Mouse (Mus musculus): ENCODE data around the gene Large1. TPM values are rescaled to one million over a fixed set of nuclear protein-coding genes. Genes with fewer than 3 reads are reported as not detected.

Large1 gene
- polyA plus RNA-seq, 1 experiment from 2014 or later: 12.5 TPM

- no peak for DNase-seq (ENCODE audit: low spot score)
- Histone ChIP-seq H3K27ac (replicated peaks; ENCODE audit: low read depth, low read length) (no peak overlapping the region), H3K9ac (ENCODE audit: low read depth, low read length) (no peak overlapping the region), H3K9me3 (ENCODE audit: control insufficient read depth, low read length) (no peaks in the 10 kb centered on the region), H3K4me3 (ENCODE audit: low read depth, low read length) (no peak overlapping the region), H3K27me3 (replicated peaks; ENCODE audit: control insufficient read depth, insufficient read depth, low read length) (no peaks in the 10 kb centered on the region), H3K4me2 (ENCODE audit: low read depth, low read length) (no peak overlapping the region), H3K36me3 (ENCODE audit: control insufficient read depth, insufficient read depth, low read length) (no peaks in the 10 kb centered on the region), H3K4me1 (ENCODE audit: control insufficient read depth, insufficient read depth, low read length) (no peaks in the 10 kb centered on the region)
- WGBS: 96% methylated on average over 1 of the region's 1 CpGs
- ATAC-seq (ENCODE audit: low read depth): no peak
These were observed 119.1 kb downstream of the Large1 start for GRCm38 (mm10) chr8:73234209-73234608.

GRCm38 (mm10) chr8:73233358-73234041 lies 119.8 kb downstream of the Large1 start:
- ATAC-seq (ENCODE audit: low read depth) (no peak), DNase-seq (ENCODE audit: low spot score) (peak; percentile 69)
- 54% methylated on average over 6 of the region's 6 CpGs for WGBS
- H3K4me2 ChIP-seq (ENCODE audit: low read depth, low read length): no peak overlapping the region
- H3K4me1 ChIP-seq (ENCODE audit: control insufficient read depth, insufficient read depth, low read length): no peaks in the 10 kb centered on the region
- H3K9ac ChIP-seq (ENCODE audit: low read depth, low read length): no peak overlapping the region
- H3K9me3 ChIP-seq (ENCODE audit: control insufficient read depth, low read length): no peaks in the 10 kb centered on the region
- no peak overlapping the region for H3K4me3 ChIP-seq (ENCODE audit: low read depth, low read length)
- no peaks in the 10 kb centered on the region for H3K27me3 ChIP-seq (replicated peaks; ENCODE audit: control insufficient read depth, insufficient read depth, low read length)
- H3K27ac ChIP-seq (replicated peaks; ENCODE audit: low read depth, low read length): no peak overlapping the region
- H3K36me3 ChIP-seq (ENCODE audit: control insufficient read depth, insufficient read depth, low read length): no peaks in the 10 kb centered on the region

- Histone ChIP-seq H3K9me3 (ENCODE audit: control insufficient read depth, low read length) (no peaks in the 10 kb centered on the region), H3K9ac (ENCODE audit: low read depth, low read length) (no peak overlapping the region), H3K4me3 (ENCODE audit: low read depth, low read length) (no peak overlapping the region), H3K4me1 (ENCODE audit: control insufficient read depth, insufficient read depth, low read length) (no peaks in the 10 kb centered on the region), H3K27me3 (replicated peaks; ENCODE audit: control insufficient read depth, insufficient read depth, low read length) (no peaks in the 10 kb centered on the region), H3K36me3 (ENCODE audit: control insufficient read depth, insufficient read depth, low read length) (no peaks in the 10 kb centered on the region), H3K27ac (replicated peaks; ENCODE audit: low read depth, low read length) (no peak overlapping the region), H3K4me2 (ENCODE audit: low read depth, low read length) (no peak overlapping the region)
- DNase-seq (ENCODE audit: low spot score) (no peak), ATAC-seq (ENCODE audit: low read depth) (no peak)
- 85% methylated on average over 3 of the region's 3 CpGs for WGBS
These were observed 126.5 kb downstream of the Large1 start for GRCm38 (mm10) chr8:73226841-73227240.

- Histone ChIP-seq H3K4me2 (ENCODE audit: low read depth, low read length) (no peak overlapping the region), H3K27me3 (replicated peaks; ENCODE audit: control insufficient read depth, insufficient read depth, low read length) (no peaks in the 10 kb centered on the region), H3K4me1 (ENCODE audit: control insufficient read depth, insufficient read depth, low read length) (no peaks in the 10 kb centered on the region), H3K4me3 (ENCODE audit: low read depth, low read length) (no peak overlapping the region), H3K36me3 (ENCODE audit: control insufficient read depth, insufficient read depth, low read length) (no peaks in the 10 kb centered on the region), H3K9ac (ENCODE audit: low read depth, low read length) (no peak overlapping the region), H3K27ac (replicated peaks; ENCODE audit: low read depth, low read length) (no peak overlapping the region), H3K9me3 (ENCODE audit: control insufficient read depth, low read length) (no peaks in the 10 kb centered on the region)
- WGBS: 56% methylated on average over 2 of the region's 2 CpGs
- ATAC-seq (ENCODE audit: low read depth) (no peak), DNase-seq (ENCODE audit: low spot score) (no peak)
These were observed 127.7 kb downstream of the Large1 start for GRCm38 (mm10) chr8:73225654-73226053.

- H3K36me3 ChIP-seq (ENCODE audit: control insufficient read depth, insufficient read depth, low read length): no peaks in the 10 kb centered on the region
- 81% methylated on average over 6 of the region's 6 CpGs for WGBS
- no peaks in the 10 kb centered on the region for H3K9me3 ChIP-seq (ENCODE audit: control insufficient read depth, low read length)
- H3K9ac ChIP-seq (ENCODE audit: low read depth, low read length): no peak overlapping the region
- no peak overlapping the region for H3K27ac ChIP-seq (replicated peaks; ENCODE audit: low read depth, low read length)
- DNase-seq (ENCODE audit: low spot score) (no peak), ATAC-seq (ENCODE audit: low read depth) (no peak)
- H3K27me3 ChIP-seq (replicated peaks; ENCODE audit: control insufficient read depth, insufficient read depth, low read length): no peaks in the 10 kb centered on the region
- no peak overlapping the region for H3K4me3 ChIP-seq (ENCODE audit: low read depth, low read length)
- H3K4me2 ChIP-seq (ENCODE audit: low read depth, low read length): no peak overlapping the region
- no peaks in the 10 kb centered on the region for H3K4me1 ChIP-seq (ENCODE audit: control insufficient read depth, insufficient read depth, low read length)
These were observed 134.0 kb downstream of the Large1 start for GRCm38 (mm10) chr8:73219178-73219811.

GRCm38 (mm10) chr8:73206831-73207230 lies 146.5 kb downstream of the Large1 start:
- ATAC-seq (ENCODE audit: low read depth): no peak
- Histone ChIP-seq H3K27me3 (replicated peaks; ENCODE audit: control insufficient read depth, insufficient read depth, low read length) (no peaks in the 10 kb centered on the region), H3K9ac (ENCODE audit: low read depth, low read length) (no peak overlapping the region), H3K4me3 (ENCODE audit: low read depth, low read length) (no peak overlapping the region), H3K36me3 (ENCODE audit: control insufficient read depth, insufficient read depth, low read length) (no peaks in the 10 kb centered on the region), H3K4me1 (ENCODE audit: control insufficient read depth, insufficient read depth, low read length) (no peaks in the 10 kb centered on the region), H3K27ac (replicated peaks; ENCODE audit: low read depth, low read length) (no peak overlapping the region), H3K9me3 (ENCODE audit: control insufficient read depth, low read length) (no peaks in the 10 kb centered on the region), H3K4me2 (ENCODE audit: low read depth, low read length) (no peak overlapping the region)
- peak; percentile 63 for DNase-seq (ENCODE audit: low spot score)

- Histone ChIP-seq H3K4me1 (ENCODE audit: control insufficient read depth, insufficient read depth, low read length) (no peaks in the 10 kb centered on the region), H3K9ac (ENCODE audit: low read depth, low read length) (no peak overlapping the region), H3K27ac (replicated peaks; ENCODE audit: low read depth, low read length) (no peak overlapping the region), H3K27me3 (replicated peaks; ENCODE audit: control insufficient read depth, insufficient read depth, low read length) (no peaks in the 10 kb centered on the region), H3K9me3 (ENCODE audit: control insufficient read depth, low read length) (no peaks in the 10 kb centered on the region), H3K4me3 (ENCODE audit: low read depth, low read length) (no peak overlapping the region), H3K4me2 (ENCODE audit: low read depth, low read length) (no peak overlapping the region), H3K36me3 (ENCODE audit: control insufficient read depth, insufficient read depth, low read length) (no peaks in the 10 kb centered on the region)
- no peak for DNase-seq (ENCODE audit: low spot score)
- 84% methylated on average over 2 of the region's 2 CpGs for WGBS
- ATAC-seq (ENCODE audit: low read depth): no peak
These were observed 151.5 kb downstream of the Large1 start for GRCm38 (mm10) chr8:73201854-73202253.

GRCm38 (mm10) chr8:73197714-73198113 lies 155.6 kb downstream of the Large1 start:
- DNase-seq (ENCODE audit: low spot score) (no peak), ATAC-seq (ENCODE audit: low read depth) (no peak)
- no peak overlapping the region for H3K4me2 ChIP-seq (ENCODE audit: low read depth, low read length)
- no peaks in the 10 kb centered on the region for H3K9me3 ChIP-seq (ENCODE audit: control insufficient read depth, low read length)
- no peaks in the 10 kb centered on the region for H3K36me3 ChIP-seq (ENCODE audit: control insufficient read depth, insufficient read depth, low read length)
- no peaks in the 10 kb centered on the region for H3K27me3 ChIP-seq (replicated peaks; ENCODE audit: control insufficient read depth, insufficient read depth, low read length)
- H3K27ac ChIP-seq (replicated peaks; ENCODE audit: low read depth, low read length): no peak overlapping the region
- H3K4me1 ChIP-seq (ENCODE audit: control insufficient read depth, insufficient read depth, low read length): no peaks in the 10 kb centered on the region
- H3K4me3 ChIP-seq (ENCODE audit: low read depth, low read length): no peak overlapping the region
- H3K9ac ChIP-seq (ENCODE audit: low read depth, low read length): no peak overlapping the region
- 97% methylated on average over 1 of the region's 1 CpGs for WGBS

- Histone ChIP-seq H3K4me1 (ENCODE audit: control insufficient read depth, insufficient read depth, low read length) (no peaks in the 10 kb centered on the region), H3K9me3 (ENCODE audit: control insufficient read depth, low read length) (no peaks in the 10 kb centered on the region), H3K27ac (replicated peaks; ENCODE audit: low read depth, low read length) (no peak overlapping the region), H3K9ac (ENCODE audit: low read depth, low read length) (no peak overlapping the region), H3K4me3 (ENCODE audit: low read depth, low read length) (no peak overlapping the region), H3K4me2 (ENCODE audit: low read depth, low read length) (no peak overlapping the region), H3K36me3 (ENCODE audit: control insufficient read depth, insufficient read depth, low read length) (no peaks in the 10 kb centered on the region), H3K27me3 (replicated peaks; ENCODE audit: control insufficient read depth, insufficient read depth, low read length) (no peaks in the 10 kb centered on the region)
- no peak for ATAC-seq (ENCODE audit: low read depth)
- 88% methylated on average over 1 of the region's 1 CpGs for WGBS
- DNase-seq (ENCODE audit: low spot score): no peak
These were observed 164.7 kb downstream of the Large1 start for GRCm38 (mm10) chr8:73188684-73189083.

All from embryonic facial prominence, embryonic 14.5 days (tissue).